Mouse (Mus musculus) cerebral cortex, adult 2 months (tissue): ENCODE results near the gene Mtrf1.

Experiments
- WGBS: fragments of 180-500 bp; shearing (Covaris S2); methylation state at CpG from one replicate; pipeline ENCODE4 v1.1.7; 2018; 5-methylcytosine and 5-hydroxymethylcytosine counted together

The Mtrf1 gene

GRCm38 (mm10) chr14:79397321-79398122, at the start of gene Mtrf1:
Mtrf1 (plus strand) TSS chr14:79397772.
- WGBS: 18% methylated on average over 23 of the region's 23 CpGs

- 86% methylated on average over 2 of the region's 2 CpGs for WGBS
Measured at GRCm38 (mm10) chr14:79358055-79358454, 39.5 kb upstream of the Mtrf1 start.

GRCm38 (mm10) chr14:79383120-79383519, 14.5 kb upstream of the Mtrf1 start:
- WGBS: 98% methylated on average over 7 of the region's 7 CpGs

GRCm38 (mm10) chr14:79388304-79388703, 9.3 kb upstream of the Mtrf1 start:
- 93% methylated on average over 3 of the region's 3 CpGs for WGBS

- 3% methylated on average over 16 of the region's 16 CpGs for WGBS
Measured at GRCm38 (mm10) chr14:79389438-79390264, 7.9 kb upstream of the Mtrf1 start.

GRCm38 (mm10) chr14:79390265-79390926, 7.2 kb upstream of the Mtrf1 start, which contains the start of gene Naa16:
Naa16 (minus strand) TSS chr14:79390778.
- under 1% methylated on average over 71 of the region's 71 CpGs for WGBS

- WGBS: 30% methylated on average over 1 of the region's 1 CpGs
Measured at GRCm38 (mm10) chr14:79393289-79393688, 4.3 kb upstream of the Mtrf1 start.

- 90% methylated on average over 2 of the region's 2 CpGs for WGBS
Measured at GRCm38 (mm10) chr14:79407641-79408040, 10.1 kb downstream of the Mtrf1 start.

- WGBS: 94% methylated on average over 6 of the region's 6 CpGs
Measured at GRCm38 (mm10) chr14:79409278-79409830, 11.8 kb downstream of the Mtrf1 start.

GRCm38 (mm10) chr14:79410662-79411061, 13.1 kb downstream of the Mtrf1 start:
- 85% methylated on average over 2 of the region's 2 CpGs for WGBS

GRCm38 (mm10) chr14:79413121-79413520, 15.5 kb downstream of the Mtrf1 start:
- 91% methylated on average over 6 of the region's 6 CpGs for WGBS

GRCm38 (mm10) chr14:79420083-79420685, 22.6 kb downstream of the Mtrf1 start:
- WGBS: 78% methylated on average over 20 of the region's 20 CpGs

GRCm38 (mm10) chr14:79425979-79426729, 28.6 kb downstream of the Mtrf1 start, which contains the start of gene Kbtbd7:
Kbtbd7 (plus strand) TSS chr14:79426511.
- under 1% methylated on average over 39 of the region's 44 CpGs for WGBS

GRCm38 (mm10) chr14:79426730-79427365, 29.3 kb downstream of the Mtrf1 start:
- WGBS: 57% methylated on average over 11 of the region's 59 CpGs

GRCm38 (mm10) chr14:79434068-79434467, 36.5 kb downstream of the Mtrf1 start:
- WGBS: 87% methylated on average over 1 of the region's 1 CpGs

GRCm38 (mm10) chr14:79440655-79441054, 43.1 kb downstream of the Mtrf1 start:
- 96% methylated on average over 2 of the region's 2 CpGs for WGBS

GRCm38 (mm10) chr14:79441441-79441840, 43.9 kb downstream of the Mtrf1 start:
- WGBS: 80% methylated on average over 5 of the region's 5 CpGs

GRCm38 (mm10) chr14:79444601-79445000, 47.0 kb downstream of the Mtrf1 start:
- WGBS: 79% methylated on average over 9 of the region's 9 CpGs

- 20% methylated on average over 16 of the region's 16 CpGs for WGBS
Measured at GRCm38 (mm10) chr14:79445055-79445620, 47.6 kb downstream of the Mtrf1 start.
